Mouse (Mus musculus): ENCODE measurements around the gene Utp4.

- TF ChIP-seq CTCF (IDR thresholded peaks at IDR 0.05; ENCODE audit: insufficient read depth, low read length) (no peak), POLR2A (IDR thresholded peaks at IDR 0.05; ENCODE audit: borderline replicate concordance, extremely low read depth, low read depth, low read length) (0 out of 2 replicates have a peak, but pooled peaks have one; percentile 13)
Measured at GRCm38 (mm10) chr8:106935899-106936477, 42.6 kb downstream of the Utp4 start.
